Mouse (Mus musculus) forebrain, embryonic 11.5 days (tissue): Measurements from ENCODE around the gene A730061H03Rik. TPM values are rescaled to one million over a fixed set of nuclear protein-coding genes. Genes with fewer than 3 reads are reported as not detected.
A peak's percentile ranks its signal among the peaks of the same experiment; 100 is the strongest.

Experiments used
- ATAC-seq: fragments of 200-750 bp; cut with Nextera tagmentation; replicated peaks from 2 replicates; pipeline ENCODE4 v1.8.0; 2017; ENCODE audit warnings: moderate TSS enrichment; ENCODE audit not compliant: low FRiP score
- DNase-seq: peaks from one replicate; pipeline ENCODE4 v3.0.0-alpha.2; 2017; ENCODE audit warnings: low spot score
- H3K27ac ChIP-seq: fragments of 300-500 bp; sonication (generic); 2 replicates; pipeline ENCODE4 v1.5.1; 2014; ENCODE audit warnings: low read depth, low read length
- H3K27me3 ChIP-seq: fragments of 300-500 bp; sonication (generic); 2 replicates; pipeline ENCODE4 v1.6.1; 2014; ENCODE audit warnings: mild to moderate bottlenecking, low read length, mixed read lengths; ENCODE audit not compliant: control insufficient read depth, insufficient read depth
- H3K36me3 ChIP-seq: fragments of 300-500 bp; sonication (generic); 2 replicates; pipeline ENCODE4 v1.6.1; 2014; ENCODE audit warnings: mild to moderate bottlenecking, low read length, moderate library complexity, mixed read lengths; ENCODE audit not compliant: control insufficient read depth, insufficient read depth
- H3K4me1 ChIP-seq: fragments of 300-500 bp; sonication (generic); replicated peaks from 2 replicates; pipeline ENCODE4 v1.6.1; 2014; ENCODE audit warnings: low read length, mixed read lengths; ENCODE audit not compliant: control insufficient read depth, insufficient read depth
- H3K4me2 ChIP-seq: fragments of 300-500 bp; sonication (generic); 2 replicates; pipeline ENCODE4 v1.6.1; 2014; ENCODE audit warnings: low read depth, mild to moderate bottlenecking, low read length, moderate library complexity, mixed read lengths; ENCODE audit not compliant: severe bottlenecking
- H3K4me3 ChIP-seq: fragments of 300-500 bp; sonication (generic); 2 replicates; pipeline ENCODE4 v1.5.1; 2014; ENCODE audit warnings: low read depth, low read length
- H3K9ac ChIP-seq: fragments of 300-500 bp; sonication (generic); 2 replicates; pipeline ENCODE4 v1.6.1; 2014; ENCODE audit warnings: low read length
- H3K9me3 ChIP-seq: fragments of 300-500 bp; sonication (generic); 2 replicates; pipeline ENCODE4 v1.6.1; 2016; ENCODE audit warnings: low read length, mixed read lengths; ENCODE audit not compliant: control insufficient read depth
- WGBS: fragments of 180-500 bp; shearing (Covaris S2); extraction: QIAGEN DNeasy Blood & Tissue Kit; methylation state at CpG from one replicate; pipeline ENCODE4 v1.1.7; 2014; 5-methylcytosine and 5-hydroxymethylcytosine counted together
- polyA plus RNA-seq: library from polyadenylated mRNA; unstranded; fragments of >200 nt; fragmentation: Nextera tagmentation; extraction: Ambion mirVana; gene quantifications from 2 replicates; pipeline ENCODE4 v1.2.1, GENCODE M21; 2014

Gene A730061H03Rik
- polyA plus RNA-seq, 1 experiment from 2014 or later: 0.71 TPM

DNA sequence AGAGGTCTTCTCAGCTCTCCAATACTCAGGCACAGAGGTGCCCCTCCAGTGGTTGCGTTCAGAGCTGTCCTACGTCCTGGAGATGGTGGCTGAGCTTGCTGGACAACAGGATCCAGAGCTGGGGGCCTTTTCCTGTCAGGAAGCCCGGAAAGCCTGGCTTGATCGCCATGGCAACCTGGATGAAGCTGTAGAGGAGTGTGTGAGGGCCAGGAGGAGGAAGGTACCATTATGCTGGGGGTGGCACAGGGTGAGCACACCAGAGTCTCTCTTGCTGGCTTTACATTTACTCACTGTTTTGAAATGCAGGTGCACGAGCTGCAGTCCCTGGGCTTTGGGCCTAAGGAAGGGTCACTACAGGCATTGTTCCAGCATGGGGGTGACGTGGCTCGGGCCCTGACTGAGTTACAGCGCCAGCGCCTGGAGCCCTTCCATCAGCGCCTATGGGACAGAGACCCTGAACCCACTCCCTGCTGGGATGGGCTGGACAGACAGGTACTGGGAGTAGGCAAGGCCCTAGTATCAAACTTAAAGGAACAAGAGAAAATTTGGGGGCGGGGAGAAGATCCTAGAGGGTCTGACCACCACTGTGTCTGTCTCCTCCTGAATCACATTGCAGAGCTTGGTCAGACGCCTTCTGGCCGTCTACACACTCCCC, 36.0 kb upstream of the A730061H03Rik start:
- H3K9ac ChIP-seq: no peak overlapping the region
- H3K4me2 ChIP-seq: no peak overlapping the region
- ATAC-seq (no peak), DNase-seq (no peak)
- H3K9me3 ChIP-seq: no peaks in the 10 kb centered on the region
- 82% methylated on average over 13 of the region's 13 CpGs for WGBS
- H3K36me3 ChIP-seq: peaks cover 5% of the 10 kb centered on the region
- no peak overlapping the region for H3K4me3 ChIP-seq
- no peaks in the 10 kb centered on the region for H3K27me3 ChIP-seq
- peaks cover 7% of the 10 kb centered on the region; the same call in 1 of the 2 replicates for H3K4me1 ChIP-seq
- H3K27ac ChIP-seq: no peak overlapping the region

DNA sequence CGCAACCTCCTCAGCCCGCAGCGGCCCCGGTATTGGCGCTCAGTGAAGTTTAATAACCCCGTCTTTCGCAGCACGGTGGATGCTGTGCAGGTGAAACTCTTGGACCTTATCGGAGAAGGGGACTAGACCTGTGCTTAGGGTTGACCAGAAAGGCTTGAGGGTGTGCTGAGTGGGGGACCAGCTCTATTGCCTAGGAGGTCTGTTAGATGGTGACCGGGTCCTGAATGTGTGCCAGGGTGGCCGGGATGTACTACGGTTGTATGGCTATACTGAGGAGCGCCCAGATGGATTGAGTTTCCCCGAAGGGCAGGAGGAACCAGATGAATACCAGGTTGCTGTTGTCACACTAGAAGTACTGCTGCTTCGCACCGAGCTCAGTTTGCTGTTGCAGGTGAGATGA, 32.0 kb upstream of the A730061H03Rik start:
- Histone ChIP-seq H3K9ac (peak overlapping the region; percentile 82), H3K27me3 (no peaks in the 10 kb centered on the region), H3K9me3 (no peaks in the 10 kb centered on the region), H3K4me3 (peak overlapping the region; percentile 88), H3K4me2 (peak overlapping the region; percentile 97), H3K36me3 (peaks cover 5% of the 10 kb centered on the region), H3K27ac (no peak overlapping the region), H3K4me1 (peaks cover 14% of the 10 kb centered on the region; the same call in 1 of the 2 replicates)
- WGBS: 5% methylated on average over 16 of the region's 16 CpGs
- ATAC-seq (no peak), DNase-seq (no peak)

DNA sequence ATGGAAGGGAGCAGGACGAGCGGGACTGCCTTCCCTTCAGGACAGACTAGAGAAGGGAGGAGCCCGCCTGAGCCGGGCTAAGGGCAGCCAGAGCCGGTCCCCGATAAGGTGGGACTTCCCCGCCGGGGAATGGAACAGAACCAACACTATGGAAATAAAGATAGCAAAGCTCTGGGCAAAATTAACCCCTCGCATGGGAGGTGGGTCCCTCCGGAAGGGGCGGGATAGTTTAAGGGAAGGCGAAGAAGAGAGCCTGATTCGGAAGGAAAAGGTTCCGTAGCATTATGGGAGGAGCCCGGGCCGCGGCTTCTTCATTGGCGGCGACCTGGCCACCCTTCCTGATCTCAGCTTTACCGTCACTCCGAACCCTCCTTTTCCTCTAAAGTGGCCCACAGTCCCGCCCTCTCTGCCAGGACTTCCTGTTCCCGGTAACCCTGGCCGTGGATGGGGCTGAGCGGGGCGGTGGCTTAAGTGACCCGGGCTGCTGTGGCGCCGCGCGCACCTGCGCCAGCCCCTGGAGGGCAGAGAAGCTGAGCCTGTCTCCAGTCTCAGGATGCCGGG, 31.2 kb upstream of the A730061H03Rik start, which contains the start of gene Rnf31:
Gene Rnf31, plus strand, starts transcription at position 378 of the 561 bp plus-strand sequence.
- no peaks in the 10 kb centered on the region for H3K27me3 ChIP-seq
- 0% methylated on average over 33 of the region's 33 CpGs for WGBS
- peak within 1 kb of the TSS; percentile 81 for H3K27ac ChIP-seq
- H3K4me1 ChIP-seq: peaks cover 14% of the 10 kb centered on the region; the same call in 1 of the 2 replicates
- peak within 1 kb of the TSS; percentile 88 for H3K4me3 ChIP-seq
- no peaks in the 10 kb centered on the region for H3K9me3 ChIP-seq
- DNase-seq: peak; percentile 93
- H3K9ac ChIP-seq: peak within 1 kb of the TSS; percentile 82
- peak within 1 kb of the TSS; percentile 97 for H3K4me2 ChIP-seq
- peak; percentile 90 for ATAC-seq
- H3K36me3 ChIP-seq: peaks cover 5% of the 10 kb centered on the region

DNA sequence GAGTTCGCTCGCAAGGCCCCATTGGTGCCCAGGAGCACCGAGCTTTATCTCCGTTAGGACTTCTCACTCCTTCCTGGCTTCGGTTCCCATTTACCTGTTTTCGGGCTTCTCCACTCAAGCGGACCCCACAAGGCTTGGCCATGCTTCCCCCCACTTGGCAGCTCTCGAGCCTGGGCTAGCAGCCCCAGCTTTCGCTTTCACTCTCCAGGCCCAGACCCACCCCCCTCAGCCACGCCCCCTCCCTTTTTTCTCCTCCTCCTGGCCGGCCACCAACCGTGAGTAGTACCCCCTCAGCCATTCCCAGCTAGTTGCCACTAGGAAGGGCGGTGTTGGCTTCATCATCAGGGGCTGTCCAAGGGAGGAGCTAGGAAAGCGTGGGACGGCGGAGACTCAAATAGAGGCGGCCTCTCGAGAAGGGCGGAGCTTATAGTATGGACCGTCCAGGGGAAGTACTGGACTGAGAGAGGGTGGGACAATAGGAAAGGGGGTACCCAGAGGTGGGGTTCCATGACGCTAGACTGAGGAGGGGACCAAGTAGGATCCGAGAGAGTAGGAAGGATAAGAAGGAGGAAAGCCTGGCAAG, 30.6 kb upstream of the A730061H03Rik start, which contains the start of gene Psme2:
Gene Psme2, minus strand, starts transcription at position 366 of the 583 bp plus-strand sequence.
- Histone ChIP-seq H3K4me2 (peak within 1 kb of the TSS; percentile 97), H3K9me3 (no peaks in the 10 kb centered on the region), H3K36me3 (peaks cover 1% of the 10 kb centered on the region), H3K27me3 (no peaks in the 10 kb centered on the region), H3K27ac (peak within 1 kb of the TSS; percentile 81), H3K4me1 (peaks cover 14% of the 10 kb centered on the region; the same call in 1 of the 2 replicates), H3K9ac (peak within 1 kb of the TSS; percentile 82), H3K4me3 (peak within 1 kb of the TSS; percentile 88)
- peak; percentile 96 for ATAC-seq
- WGBS: under 1% methylated on average over 22 of the region's 22 CpGs
- DNase-seq: peak; percentile 95

DNA sequence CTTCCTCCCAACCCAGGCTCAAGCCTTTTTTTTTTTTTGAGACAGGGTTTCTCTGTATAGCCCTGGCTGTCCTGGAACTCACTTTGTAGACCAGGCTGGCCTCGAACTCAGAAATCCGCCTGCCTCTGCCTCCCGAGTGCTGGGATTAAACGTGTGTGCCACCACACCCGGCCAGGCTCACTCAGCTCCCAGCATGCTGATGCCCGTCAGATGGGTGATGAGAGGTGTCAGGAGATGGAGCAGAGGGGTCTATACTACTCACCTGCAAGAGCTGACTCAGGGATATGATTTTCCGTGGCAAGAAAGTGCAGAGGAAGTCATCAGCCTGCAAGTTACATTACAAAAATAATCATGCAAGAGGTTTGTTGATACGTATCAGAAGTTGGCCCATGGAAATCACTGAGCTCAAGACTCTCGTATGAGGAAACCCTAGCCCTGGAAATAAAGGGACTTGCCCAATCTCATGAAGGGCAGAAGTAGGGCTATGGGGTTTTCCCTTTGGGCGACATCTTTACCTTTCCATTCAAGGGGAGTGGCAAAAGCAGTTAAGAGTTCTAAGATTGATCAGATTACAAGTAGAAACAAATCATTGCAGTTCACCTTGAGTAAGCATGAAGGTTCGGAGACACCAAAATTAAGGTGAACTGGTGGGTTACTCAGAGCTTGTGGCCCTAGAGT, 29.7 kb upstream of the A730061H03Rik start:
- peak overlapping the region; percentile 88 for H3K4me3 ChIP-seq
- no peak for ATAC-seq
- H3K4me1 ChIP-seq: peaks cover 14% of the 10 kb centered on the region; the same call in 1 of the 2 replicates

DNA sequence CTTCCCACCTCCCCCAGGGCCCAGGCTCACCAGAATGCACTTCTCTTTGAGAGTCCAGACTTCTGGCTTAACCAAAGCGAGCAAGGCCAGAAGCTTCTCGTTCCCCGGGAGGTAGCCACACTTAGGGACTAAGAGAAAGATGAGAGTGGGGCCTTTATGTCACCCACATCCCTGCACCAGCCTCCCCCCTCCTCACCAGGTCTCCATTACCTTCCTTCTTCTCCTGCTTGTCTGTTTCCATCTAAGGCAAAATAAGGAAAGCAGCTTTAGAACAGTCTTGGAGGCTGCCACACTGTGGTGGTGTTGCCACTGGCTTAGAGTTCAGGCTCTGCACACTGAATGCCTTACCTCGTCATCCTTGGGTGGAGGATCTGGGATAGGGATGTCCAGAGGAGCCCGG, 29.1 kb upstream of the A730061H03Rik start:
- WGBS: 88% methylated on average over 5 of the region's 5 CpGs
- H3K4me1 ChIP-seq: peaks cover 16% of the 10 kb centered on the region; the same call in 1 of the 2 replicates
- no peak overlapping the region for H3K9ac ChIP-seq

More for the DNA sequence above, 29.7 kb upstream of the A730061H03Rik start:
- Histone ChIP-seq H3K9me3 (no peaks in the 10 kb centered on the region), H3K4me2 (peak overlapping the region; percentile 97), H3K27ac (no peak overlapping the region), H3K9ac (peak overlapping the region; percentile 71), H3K27me3 (no peaks in the 10 kb centered on the region), H3K36me3 (no peaks in the 10 kb centered on the region; the same call in 1 of the 2 replicates)
- WGBS: 86% methylated on average over 9 of the region's 11 CpGs
- no peak for DNase-seq

DNA sequence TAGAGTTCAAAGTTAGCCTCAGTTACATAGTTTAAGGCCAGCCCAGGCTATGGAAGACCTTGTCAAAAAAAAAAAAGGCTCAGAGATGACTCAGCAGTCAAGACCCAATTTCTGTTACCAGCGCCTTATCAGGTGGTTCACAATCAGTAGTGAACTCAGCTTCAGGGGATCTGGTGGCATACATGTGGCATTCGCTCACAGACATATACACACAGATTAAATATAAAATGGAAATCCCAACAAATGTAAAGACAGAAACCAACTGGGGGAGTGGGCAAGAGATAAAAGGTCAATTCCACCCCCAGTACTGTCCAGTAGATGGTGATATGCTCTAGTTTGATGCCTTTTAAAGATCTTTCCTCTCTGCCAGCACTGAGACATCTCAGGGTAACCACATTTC, 25.9 kb upstream of the A730061H03Rik start:
- Histone ChIP-seq H3K27me3 (no peaks in the 10 kb centered on the region; the same call in 1 of the 2 replicates), H3K36me3 (no peaks in the 10 kb centered on the region; the same call in 1 of the 2 replicates), H3K9me3 (no peaks in the 10 kb centered on the region), H3K27ac (no peak overlapping the region), H3K9ac (no peak overlapping the region), H3K4me3 (no peak overlapping the region), H3K4me2 (no peak overlapping the region), H3K4me1 (peaks cover 9% of the 10 kb centered on the region; the same call in 1 of the 2 replicates)
- 92% methylated on average over 2 of the region's 2 CpGs for WGBS
- ATAC-seq: no peak
- no peak for DNase-seq

More for the DNA sequence above, 29.1 kb upstream of the A730061H03Rik start:
- ATAC-seq (no peak), DNase-seq (no peak)
- H3K9me3 ChIP-seq: no peaks in the 10 kb centered on the region
- H3K36me3 ChIP-seq: no peaks in the 10 kb centered on the region; the same call in 1 of the 2 replicates
- H3K27ac ChIP-seq: no peak overlapping the region
- no peak overlapping the region for H3K4me2 ChIP-seq
- no peak overlapping the region for H3K4me3 ChIP-seq
- H3K27me3 ChIP-seq: no peaks in the 10 kb centered on the region; the same call in 1 of the 2 replicates

DNA sequence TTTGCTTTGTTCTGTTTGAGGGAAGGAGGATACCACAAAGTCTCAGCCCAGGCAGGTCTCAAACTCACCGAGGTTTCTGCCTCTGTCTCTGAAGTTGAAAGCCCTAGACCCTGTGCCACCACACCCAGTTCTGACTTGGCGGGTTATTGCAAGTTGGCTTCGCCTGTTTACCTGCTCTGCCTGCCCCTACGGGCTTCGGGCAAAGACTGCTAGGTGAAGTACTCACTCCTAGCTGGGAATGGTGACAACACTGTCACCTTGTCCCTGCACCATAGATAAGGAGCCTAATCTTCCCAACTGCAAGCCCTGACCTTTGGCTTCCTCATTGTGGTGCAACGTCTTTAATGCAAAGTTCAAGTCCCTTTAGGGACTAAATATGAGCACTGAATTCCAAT, 25.4 kb upstream of the A730061H03Rik start:
- ATAC-seq (no peak), DNase-seq (no peak)
- Histone ChIP-seq H3K9ac (no peak overlapping the region), H3K27me3 (no peaks in the 10 kb centered on the region; the same call in 1 of the 2 replicates), H3K4me3 (no peak overlapping the region), H3K4me1 (peaks cover 9% of the 10 kb centered on the region; the same call in 1 of the 2 replicates), H3K9me3 (no peaks in the 10 kb centered on the region), H3K27ac (no peak overlapping the region), H3K36me3 (no peaks in the 10 kb centered on the region; the same call in 1 of the 2 replicates), H3K4me2 (no peak overlapping the region)
- 56% methylated on average over 6 of the region's 6 CpGs for WGBS
